Mouse (Mus musculus): ENCODE data around the gene 4930544D05Rik. TPM values are rescaled to one million over a fixed set of nuclear protein-coding genes. Genes with fewer than 3 reads are reported as not detected.

4930544D05Rik gene
- polyA plus RNA-seq, 1 experiment: 0.10 TPM

DNA sequence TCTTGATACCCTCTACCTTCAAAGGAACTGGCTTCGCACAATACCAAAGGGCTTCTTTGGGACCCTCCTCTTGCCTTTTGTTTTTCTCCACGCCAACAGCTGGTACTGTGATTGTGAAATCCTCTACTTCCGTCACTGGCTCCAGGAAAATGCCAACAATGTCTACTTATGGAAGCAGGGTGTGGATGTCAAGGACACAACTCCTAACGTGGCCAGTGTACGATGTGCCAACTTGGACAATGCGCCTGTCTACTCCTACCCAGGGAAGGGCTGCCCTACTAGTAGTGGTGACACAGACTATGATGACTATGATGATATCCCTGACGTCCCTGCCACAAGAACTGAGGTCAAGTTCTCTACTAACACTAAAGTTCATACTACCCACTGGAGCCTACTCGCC is 24.3 kb downstream of the 4930544D05Rik start:
- TF ChIP-seq TCF12 (IDR thresholded peaks at IDR 0.05; ENCODE audit: insufficient read depth, poor library complexity, severe bottlenecking): no peak
- peak; percentile 43 for TF ChIP-seq POLR2AphosphoS2 (IDR thresholded peaks at IDR 0.05; ENCODE audit: insufficient read length, low read depth)
- 0 out of 2 replicates have a peak, but pooled peaks have one; percentile 36 for TF ChIP-seq CEBPB (IDR thresholded peaks at IDR 0.05; ENCODE audit: insufficient read depth, poor library complexity, severe bottlenecking)
- peaks cover 9% of the 10 kb centered on the region for H3K36me3 ChIP-seq (ENCODE audit: control insufficient read depth, insufficient read depth)
- no peak overlapping the region for H3K4me2 ChIP-seq (ENCODE audit: low read depth)
- no peak overlapping the region for H3ac ChIP-seq (ENCODE audit: control insufficient read depth, insufficient read length)
- no peaks in the 10 kb centered on the region for H3K79me2 ChIP-seq (ENCODE audit: control insufficient read depth, insufficient read depth)
- no peaks in the 10 kb centered on the region for H3K27me3 ChIP-seq (ENCODE audit: control insufficient read depth, insufficient read depth, insufficient read length)
- H3K4me3 ChIP-seq: no peak overlapping the region

DNA sequence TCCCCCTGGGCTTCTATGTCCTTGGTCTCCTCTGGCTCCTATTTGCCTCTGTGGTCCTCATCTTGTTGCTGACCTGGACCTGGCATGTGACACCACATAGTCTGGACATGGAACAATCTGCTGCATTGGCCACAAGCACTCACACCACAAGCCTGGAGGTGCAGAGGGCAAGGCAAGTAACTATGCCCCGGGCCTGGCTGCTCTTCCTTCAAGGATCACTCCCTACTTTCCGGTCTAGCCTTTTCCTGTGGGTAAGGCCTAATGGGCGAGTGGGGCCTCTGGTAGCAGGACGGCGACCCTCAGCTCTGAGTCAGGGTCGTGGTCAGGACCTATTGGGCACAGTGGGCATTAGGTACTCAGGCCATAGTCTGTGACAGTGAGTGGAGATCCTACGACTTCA is 25.6 kb downstream of the 4930544D05Rik start:
- no peaks in the 10 kb centered on the region for H3K27me3 ChIP-seq (ENCODE audit: control insufficient read depth, insufficient read depth, insufficient read length)
- peaks cover 9% of the 10 kb centered on the region for H3K36me3 ChIP-seq (ENCODE audit: control insufficient read depth, insufficient read depth)
- H3K4me3 ChIP-seq: no peak overlapping the region
- H3K79me2 ChIP-seq (ENCODE audit: control insufficient read depth, insufficient read depth): peaks cover 10% of the 10 kb centered on the region
- H3ac ChIP-seq (ENCODE audit: control insufficient read depth, insufficient read length): no peak overlapping the region
- H3K4me2 ChIP-seq (ENCODE audit: low read depth): no peak overlapping the region
- peak; percentile 50 for TF ChIP-seq POLR2AphosphoS2 (IDR thresholded peaks at IDR 0.05; ENCODE audit: insufficient read length, low read depth)
- TF ChIP-seq MYOD1 (IDR thresholded peaks at IDR 0.05; ENCODE audit: control insufficient read depth in 1 of 3, insufficient read length in 2 of 3, low read depth in 2 of 3): no peak

DNA sequence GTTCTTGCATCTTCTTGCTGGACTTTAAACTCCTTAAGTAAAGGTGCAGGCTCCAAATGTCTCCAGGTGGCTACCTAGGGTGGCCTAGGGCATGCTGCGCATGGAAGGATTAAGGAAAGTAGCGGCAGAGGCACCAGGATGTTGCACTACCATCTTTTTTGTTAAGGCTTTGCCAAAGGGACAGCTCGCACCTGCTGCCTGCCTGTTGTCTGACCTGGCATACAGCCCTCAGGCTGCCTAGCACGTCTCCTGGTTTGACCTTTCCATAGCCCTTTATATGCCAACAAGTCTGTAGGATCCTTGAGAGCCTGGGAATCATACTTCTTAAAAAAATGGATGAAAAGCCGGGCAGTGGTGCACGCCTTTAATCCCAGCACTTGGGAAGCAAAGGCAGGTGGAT is 27.4 kb downstream of the 4930544D05Rik start:
- no peak overlapping the region for H3ac ChIP-seq (ENCODE audit: control insufficient read depth, insufficient read length)
- H3K79me2 ChIP-seq (ENCODE audit: control insufficient read depth, insufficient read depth): peaks cover 15% of the 10 kb centered on the region
- H3K27me3 ChIP-seq (ENCODE audit: control insufficient read depth, insufficient read depth, insufficient read length): no peaks in the 10 kb centered on the region
- peaks cover 9% of the 10 kb centered on the region for H3K36me3 ChIP-seq (ENCODE audit: control insufficient read depth, insufficient read depth)
- H3K4me2 ChIP-seq (ENCODE audit: low read depth): no peak overlapping the region
- H3K4me3 ChIP-seq: no peak overlapping the region
- TF ChIP-seq SRF (IDR thresholded peaks at IDR 0.05; ENCODE audit: control insufficient read depth, insufficient read length, low read depth): no peak
- peak in 1 of 3 experiments; percentile 53 for TF ChIP-seq MYOD1 (IDR thresholded peaks at IDR 0.05; ENCODE audit: control insufficient read depth in 1 of 3, insufficient read length in 2 of 3, low read depth in 2 of 3)

DNA sequence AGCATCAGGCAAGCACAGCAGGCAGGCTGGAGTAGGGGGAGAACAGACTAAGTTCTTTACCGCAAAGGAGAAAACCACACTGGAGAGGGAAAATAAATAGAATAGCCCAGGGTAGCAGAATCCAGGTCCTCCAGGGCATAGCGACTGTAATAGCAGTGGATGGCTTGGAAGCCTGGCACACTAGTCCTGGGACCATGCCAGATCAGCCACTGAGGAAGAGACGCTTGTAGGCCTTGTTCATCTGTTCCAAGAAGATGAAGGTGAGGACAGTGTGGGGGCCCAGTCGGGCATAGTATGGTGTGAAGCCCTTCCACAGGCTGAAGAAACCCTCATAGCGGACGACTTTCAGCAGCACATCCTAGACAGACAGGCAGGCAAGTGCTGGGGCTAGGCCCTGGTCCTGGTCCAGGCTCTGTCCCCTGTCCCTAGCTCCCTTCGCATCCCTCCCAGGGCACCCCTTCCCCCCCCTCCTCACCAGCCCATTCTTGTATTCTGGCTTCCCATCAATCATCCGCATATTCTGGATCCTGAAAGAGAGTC is 29.0 kb downstream of the 4930544D05Rik start:
- Histone ChIP-seq H3ac (ENCODE audit: control insufficient read depth, insufficient read length) (no peak overlapping the region), H3K4me3 (no peak overlapping the region), H3K36me3 (ENCODE audit: control insufficient read depth, insufficient read depth) (peaks cover 18% of the 10 kb centered on the region), H3K79me2 (ENCODE audit: control insufficient read depth, insufficient read depth) (peaks cover 15% of the 10 kb centered on the region), H3K27me3 (ENCODE audit: control insufficient read depth, insufficient read depth, insufficient read length) (no peaks in the 10 kb centered on the region), H3K4me2 (ENCODE audit: low read depth) (no peak overlapping the region)
- TF ChIP-seq E2F4 (IDR thresholded peaks at IDR 0.05; ENCODE audit: insufficient read depth) (no peak), SRF (IDR thresholded peaks at IDR 0.05; ENCODE audit: control insufficient read depth, insufficient read length, low read depth) (no peak), TCF3 (IDR thresholded peaks at IDR 0.05; ENCODE audit: insufficient read length, low read depth) (no peak), MAX (IDR thresholded peaks at IDR 0.05; ENCODE audit: low read depth) (no peak), POLR2A (IDR thresholded peaks at IDR 0.05; ENCODE audit: insufficient read length, low read depth) (no peak), REST (IDR thresholded peaks at IDR 0.05; ENCODE audit: insufficient read depth, insufficient read length) (no peak), POLR2AphosphoS2 (IDR thresholded peaks at IDR 0.05; ENCODE audit: insufficient read length, low read depth) (no peak), USF1 (IDR thresholded peaks at IDR 0.05; ENCODE audit: low read depth) (no peak), CEBPB (IDR thresholded peaks at IDR 0.05; ENCODE audit: insufficient read depth, poor library complexity, severe bottlenecking) (no peak), MYOG (IDR thresholded peaks at IDR 0.05; ENCODE audit: control insufficient read depth in 1 of 3, insufficient read depth in 1 of 3, insufficient read length in 2 of 3, low read depth in 2 of 3) (no peak), MYOD1 (IDR thresholded peaks at IDR 0.05; ENCODE audit: control insufficient read depth in 1 of 3, insufficient read length in 2 of 3, low read depth in 2 of 3) (no peak), TCF12 (IDR thresholded peaks at IDR 0.05; ENCODE audit: insufficient read depth, poor library complexity, severe bottlenecking) (no peak)

DNA sequence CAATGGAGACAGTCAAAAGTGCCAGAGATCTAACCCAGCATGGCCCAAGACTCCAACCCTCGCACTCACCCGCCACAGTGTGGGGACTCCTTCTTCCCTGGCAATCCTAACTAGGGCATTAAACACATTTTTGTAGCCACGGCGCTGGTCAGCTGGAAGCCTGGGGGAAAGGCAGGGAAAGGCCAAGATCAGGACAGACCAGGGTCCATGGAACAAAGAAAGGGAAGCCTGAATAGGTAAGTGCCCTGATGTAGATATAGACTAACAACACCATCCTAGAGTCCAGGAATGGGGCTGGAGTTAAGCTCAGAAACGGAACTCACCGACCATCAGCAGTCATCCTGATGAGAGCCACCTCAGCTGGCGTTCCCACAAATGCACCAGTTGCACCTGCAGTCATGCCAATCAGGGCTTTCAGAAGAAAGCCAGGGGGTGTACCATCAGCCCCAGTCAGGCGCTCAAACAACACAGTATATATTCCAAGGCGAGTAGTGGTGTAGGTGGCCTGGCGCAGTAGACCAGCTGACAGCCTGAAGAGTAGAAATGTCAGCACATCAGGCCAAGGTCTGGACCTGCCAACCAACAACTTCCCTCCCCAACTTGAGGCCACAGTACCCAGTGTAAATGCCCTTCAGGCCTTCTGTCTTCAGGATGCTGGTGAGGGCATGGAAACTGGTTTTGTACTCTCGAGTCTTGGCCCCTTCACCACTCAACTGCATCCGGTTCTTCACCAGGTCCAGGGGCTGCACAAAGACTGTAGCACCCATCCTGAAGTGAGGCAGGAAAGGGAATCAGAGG is 30.0 kb downstream of the 4930544D05Rik start:
- peaks cover 26% of the 10 kb centered on the region for H3K79me2 ChIP-seq (ENCODE audit: control insufficient read depth, insufficient read depth)
- no peaks in the 10 kb centered on the region for H3K27me3 ChIP-seq (ENCODE audit: control insufficient read depth, insufficient read depth, insufficient read length)
- TF ChIP-seq CEBPB (IDR thresholded peaks at IDR 0.05; ENCODE audit: insufficient read depth, poor library complexity, severe bottlenecking): no peak
- TF ChIP-seq MAX (IDR thresholded peaks at IDR 0.05; ENCODE audit: low read depth): no peak
- TF ChIP-seq SRF (IDR thresholded peaks at IDR 0.05; ENCODE audit: control insufficient read depth, insufficient read length, low read depth): no peak
- no peak for TF ChIP-seq MYOG (IDR thresholded peaks at IDR 0.05; ENCODE audit: control insufficient read depth in 1 of 3, insufficient read depth in 1 of 3, insufficient read length in 2 of 3, low read depth in 2 of 3)
- H3K4me3 ChIP-seq: peak overlapping the region; percentile 62
- peak overlapping the region; percentile 91 for H3K4me2 ChIP-seq (ENCODE audit: low read depth)
- H3ac ChIP-seq (ENCODE audit: control insufficient read depth, insufficient read length): peak overlapping the region; percentile 62
- peaks cover 28% of the 10 kb centered on the region for H3K36me3 ChIP-seq (ENCODE audit: control insufficient read depth, insufficient read depth)

Measured in myocyte (in vitro differentiated cells).